Mouse (Mus musculus) G1E (cell line): ENCODE measurements around the gene Tmem45b.

Source experiments
- CTCF ChIP-seq: IDR thresholded peaks from 2 replicates; pipeline ENCODE4 v1.5.1; 2012; ENCODE audit warnings: low read depth, low read length, inconsistent platforms, mixed read lengths
- POLR2AphosphoS5 ChIP-seq: IDR thresholded peaks from 2 replicates; pipeline ENCODE4 v1.6.1; 2012; ENCODE audit warnings: low read depth, low read length, inconsistent platforms; ENCODE audit not compliant: insufficient replicate concordance

DNA sequence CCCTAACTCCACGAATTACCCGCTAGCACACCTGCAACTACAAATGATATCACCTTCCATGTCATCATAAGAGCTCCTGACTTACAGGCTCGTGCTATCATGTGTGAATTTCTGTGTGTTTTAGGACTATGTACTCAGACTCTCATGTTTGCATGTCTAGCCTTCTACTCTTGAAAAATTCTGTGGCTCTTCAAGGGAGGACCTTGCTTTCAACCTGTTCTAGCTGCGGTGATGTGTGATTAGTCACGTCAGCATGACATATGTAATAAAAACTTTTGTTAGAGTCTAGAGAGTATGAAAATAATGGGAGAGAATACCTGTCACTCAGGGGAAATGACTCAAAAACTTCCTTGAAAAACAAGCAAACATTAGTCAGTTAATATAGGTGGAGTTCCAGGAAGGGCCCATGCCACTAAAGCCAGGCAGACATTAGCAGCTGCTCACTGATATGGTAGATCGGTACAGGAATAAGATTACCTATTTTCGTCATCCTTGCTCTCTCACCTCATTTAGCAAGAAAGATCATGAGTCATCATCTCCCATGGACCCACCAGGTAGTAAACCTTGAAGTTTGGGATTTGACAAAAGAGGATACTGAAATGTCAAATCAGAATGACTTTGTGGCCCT, 15.0 kb downstream of the Tmem45b start:
- TF ChIP-seq CTCF (no peak), POLR2AphosphoS5 (no peak)
